Mouse (Mus musculus) heart, embryonic 16.5 days (tissue): Measurements from ENCODE around the gene Gzmb. TPM values are rescaled to one million over a fixed set of nuclear protein-coding genes. Genes with fewer than 3 reads are reported as not detected.
"Not testable (repeated sequence)": the region's sequence is repeated elsewhere in the genome, so short reads cannot be mapped to it uniquely, and the experiment has no call there.

Experiments
- ATAC-seq: fragments of 200-750 bp; cut with Nextera tagmentation; replicated peaks from 2 replicates; pipeline ENCODE4 v1.8.0; 2017; ENCODE audit warnings: moderate number of reproducible peaks; ENCODE audit not compliant: insufficient read depth, low FRiP score; ENCODE audit errors: extremely low read depth
- H3K27ac ChIP-seq: fragments of 300-500 bp; sonication (generic); 2 replicates; pipeline ENCODE4 v1.5.1; 2014; ENCODE audit warnings: mild to moderate bottlenecking, low read length, control low read depth, moderate library complexity
- H3K27me3 ChIP-seq: fragments of 300-500 bp; sonication (generic); 2 replicates; pipeline ENCODE4 v1.6.1; 2014; ENCODE audit warnings: low read length, mixed read lengths; ENCODE audit not compliant: control insufficient read depth, insufficient read depth
- H3K36me3 ChIP-seq: fragments of 300-500 bp; sonication (generic); 2 replicates; pipeline ENCODE4 v1.6.1; 2014; ENCODE audit not compliant: control insufficient read depth, insufficient read depth
- H3K4me1 ChIP-seq: fragments of 300-500 bp; sonication (generic); 2 replicates; pipeline ENCODE4 v1.6.1; 2014; ENCODE audit warnings: low read length, mixed read lengths; ENCODE audit not compliant: control insufficient read depth, insufficient read depth
- H3K4me2 ChIP-seq: fragments of 300-500 bp; sonication (generic); 2 replicates; pipeline ENCODE4 v1.6.1; 2014; ENCODE audit warnings: low read depth, mild to moderate bottlenecking, control low read depth, low read length
- H3K4me3 ChIP-seq: fragments of 300-500 bp; sonication (generic); 2 replicates; pipeline ENCODE4 v1.5.1; 2014; ENCODE audit warnings: mild to moderate bottlenecking, control low read depth, low read length
- H3K9ac ChIP-seq: fragments of 300-500 bp; sonication (generic); 2 replicates; pipeline ENCODE4 v1.6.1; 2014; ENCODE audit warnings: low read length, control low read depth
- H3K9me3 ChIP-seq: fragments of 300-500 bp; sonication (generic); replicated peaks from 2 replicates; pipeline ENCODE4 v1.6.1; 2016; ENCODE audit warnings: low read length; ENCODE audit not compliant: control insufficient read depth
- WGBS: fragments of 180-500 bp; shearing (Covaris S2); extraction: QIAGEN DNeasy Blood & Tissue Kit; methylation state at CpG from one replicate; pipeline ENCODE4 v1.1.7; 2014; 5-methylcytosine and 5-hydroxymethylcytosine counted together
- polyA plus RNA-seq: library from polyadenylated mRNA; unstranded; fragments of >200 nt; fragmentation: Nextera tagmentation; extraction: Ambion mirVana; gene quantifications from 2 replicates; pipeline ENCODE4 v1.2.1, GENCODE M21; 2015

The Gzmb gene
- polyA plus RNA-seq, 1 experiment from 2014 or later, result 1.2 TPM

- Histone ChIP-seq H3K36me3 (no peaks in the 10 kb centered on the region), H3K9me3 (no peaks in the 10 kb centered on the region), H3K27ac (no peak overlapping the region), H3K9ac (no peak overlapping the region), H3K4me1 (no peaks in the 10 kb centered on the region), H3K4me3 (no peak overlapping the region), H3K27me3 (no peaks in the 10 kb centered on the region), H3K4me2 (no peak overlapping the region)
- no peak for ATAC-seq
- 57% methylated on average over 5 of the region's 5 CpGs for WGBS
Observed at GRCm38 (mm10) chr14:56288651-56289050, 26.6 kb upstream of the Gzmb start.

GRCm38 (mm10) chr14:56287806-56288205 lies 25.7 kb upstream of the Gzmb start:
- Histone ChIP-seq H3K4me3 (no peak overlapping the region), H3K27me3 (no peaks in the 10 kb centered on the region), H3K4me1 (no peaks in the 10 kb centered on the region), H3K27ac (no peak overlapping the region), H3K9ac (no peak overlapping the region), H3K9me3 (no peaks in the 10 kb centered on the region), H3K4me2 (no peak overlapping the region), H3K36me3 (no peaks in the 10 kb centered on the region)
- no peak for ATAC-seq
- 64% methylated on average over 5 of the region's 5 CpGs for WGBS

GRCm38 (mm10) chr14:56284356-56285325 lies 22.6 kb upstream of the Gzmb start:
- no peak overlapping the region for H3K4me3 ChIP-seq
- no peaks in the 10 kb centered on the region for H3K36me3 ChIP-seq
- H3K27ac ChIP-seq, result no peak overlapping the region
- WGBS, result 72% methylated on average over 6 of the region's 6 CpGs
- H3K4me1 ChIP-seq, result no peaks in the 10 kb centered on the region
- H3K27me3 ChIP-seq, result no peaks in the 10 kb centered on the region
- H3K4me2 ChIP-seq, result no peak overlapping the region
- ATAC-seq, result no peak
- no peak overlapping the region for H3K9ac ChIP-seq
- no peaks in the 10 kb centered on the region for H3K9me3 ChIP-seq

GRCm38 (mm10) chr14:56283816-56284215 lies 21.8 kb upstream of the Gzmb start:
- Histone ChIP-seq H3K9ac (no peak overlapping the region), H3K4me3 (no peak overlapping the region), H3K4me1 (no peaks in the 10 kb centered on the region), H3K36me3 (no peaks in the 10 kb centered on the region), H3K27me3 (no peaks in the 10 kb centered on the region), H3K27ac (no peak overlapping the region), H3K9me3 (no peaks in the 10 kb centered on the region), H3K4me2 (no peak overlapping the region)
- no peak for ATAC-seq
- WGBS, result 87% methylated on average over 1 of the region's 1 CpGs

GRCm38 (mm10) chr14:56281090-56281489 lies 19.0 kb upstream of the Gzmb start:
- Histone ChIP-seq H3K4me3 (no peak overlapping the region), H3K36me3 (no peaks in the 10 kb centered on the region), H3K9ac (no peak overlapping the region), H3K9me3 (no peaks in the 10 kb centered on the region), H3K27me3 (no peaks in the 10 kb centered on the region), H3K4me1 (no peaks in the 10 kb centered on the region), H3K27ac (no peak overlapping the region), H3K4me2 (no peak overlapping the region)
- ATAC-seq, result no peak
- WGBS, result 45% methylated on average over 5 of the region's 5 CpGs

- not testable (repeated sequence) for H3K4me3 ChIP-seq, H3K36me3 ChIP-seq, H3K27me3 ChIP-seq, H3K9me3 ChIP-seq, H3K4me2 ChIP-seq, H3K4me1 ChIP-seq, ATAC-seq, H3K9ac ChIP-seq, H3K27ac ChIP-seq
- 38% methylated on average over 7 of the region's 7 CpGs for whole genome bisulfite sequencing
Observed at GRCm38 (mm10) chr14:56278691-56279090, 16.6 kb upstream of the Gzmb start.

GRCm38 (mm10) chr14:56276096-56276495 lies 14.0 kb upstream of the Gzmb start:
- ATAC-seq, result not testable (repeated sequence)

GRCm38 (mm10) chr14:56266109-56266508 lies 4.0 kb upstream of the Gzmb start:
- WGBS, result 88% methylated on average over 1 of the region's 1 CpGs
- Histone ChIP-seq H3K4me2 (no peak overlapping the region), H3K27ac (no peak overlapping the region), H3K4me3 (no peak overlapping the region), H3K4me1 (no peaks in the 10 kb centered on the region), H3K9me3 (no peaks in the 10 kb centered on the region), H3K9ac (no peak overlapping the region), H3K27me3 (no peaks in the 10 kb centered on the region), H3K36me3 (no peaks in the 10 kb centered on the region)
- no peak for ATAC-seq

More at GRCm38 (mm10) chr14:56276096-56276495, 14.0 kb upstream of the Gzmb start:
- H3K36me3 ChIP-seq, H3K9ac ChIP-seq, H3K4me1 ChIP-seq, H3K4me3 ChIP-seq, H3K4me2 ChIP-seq, H3K27ac ChIP-seq, H3K9me3 ChIP-seq, H3K27me3 ChIP-seq: not testable (repeated sequence)
- WGBS, result 68% methylated on average over 7 of the region's 7 CpGs

GRCm38 (mm10) chr14:56240409-56240808 lies 21.7 kb downstream of the Gzmb start:
- no peak for ATAC-seq
- Histone ChIP-seq H3K9me3 (no peaks in the 10 kb centered on the region), H3K27ac (no peak overlapping the region), H3K9ac (no peak overlapping the region), H3K4me1 (no peaks in the 10 kb centered on the region), H3K27me3 (no peaks in the 10 kb centered on the region), H3K4me2 (no peak overlapping the region), H3K36me3 (no peaks in the 10 kb centered on the region), H3K4me3 (no peak overlapping the region)
